Mouse (Mus musculus): ENCODE results near the gene Trim2. TPM values are rescaled to one million over a fixed set of nuclear protein-coding genes. Genes with fewer than 3 reads are reported as not detected.
A peak's percentile ranks its signal among the peaks of the same experiment; 100 is the strongest.

The Trim2 gene
- total RNA-seq, 2 experiments from 2014 or later: 267 to 271 TPM

GRCm38 (mm10) chr3:84324000-84324399 is 17.3 kb upstream of the Trim2 start:
- DNase-seq (ENCODE audit: low spot score in 2 of 2): no peak

GRCm38 (mm10) chr3:84319504-84319903 is 12.8 kb upstream of the Trim2 start:
- DNase-seq (ENCODE audit: low spot score in 2 of 2): no peak

GRCm38 (mm10) chr3:84318865-84319264 is 12.2 kb upstream of the Trim2 start:
- no peak for DNase-seq (ENCODE audit: low spot score in 2 of 2)

GRCm38 (mm10) chr3:84314651-84315191 is 8.0 kb upstream of the Trim2 start:
- peak; percentile 50 to 66 for DNase-seq (ENCODE audit: low spot score in 2 of 2)

- DNase-seq (ENCODE audit: low spot score in 2 of 2): no peak
Measured at GRCm38 (mm10) chr3:84313801-84314541, 7.3 kb upstream of the Trim2 start.

- DNase-seq (ENCODE audit: low spot score in 2 of 2): peak; percentile 64 to 75
Measured at GRCm38 (mm10) chr3:84313003-84313800, 6.5 kb upstream of the Trim2 start.

GRCm38 (mm10) chr3:84312326-84312725 is 5.6 kb upstream of the Trim2 start:
- no peak for DNase-seq (ENCODE audit: low spot score in 2 of 2)

- DNase-seq (ENCODE audit: low spot score in 2 of 2): no peak
Measured at GRCm38 (mm10) chr3:84307516-84307915, 839 bp upstream of the Trim2 start.

GRCm38 (mm10) chr3:84305722-84306510 is 761 bp downstream of the Trim2 start:
- DNase-seq (ENCODE audit: low spot score in 2 of 2): no peak

GRCm38 (mm10) chr3:84305010-84305692 is 1.5 kb downstream of the Trim2 start:
- DNase-seq (ENCODE audit: low spot score in 2 of 2): peak; percentile 61 to 77

- peak; percentile 71 to 78 for DNase-seq (ENCODE audit: low spot score in 2 of 2)
Measured at GRCm38 (mm10) chr3:84304339-84305009, 2.2 kb downstream of the Trim2 start.

GRCm38 (mm10) chr3:84303395-84303949 is 3.2 kb downstream of the Trim2 start:
- no peak for DNase-seq (ENCODE audit: low spot score in 2 of 2)

- peak; percentile 62 to 73 for DNase-seq (ENCODE audit: low spot score in 2 of 2)
Measured at GRCm38 (mm10) chr3:84302273-84302672, 4.4 kb downstream of the Trim2 start.

- no peak for DNase-seq (ENCODE audit: low spot score in 2 of 2)
Measured at GRCm38 (mm10) chr3:84301674-84302073, 5.0 kb downstream of the Trim2 start.

- no peak for DNase-seq (ENCODE audit: low spot score in 2 of 2)
Measured at GRCm38 (mm10) chr3:84298186-84298585, 8.5 kb downstream of the Trim2 start.

GRCm38 (mm10) chr3:84296676-84297075 is 10.0 kb downstream of the Trim2 start:
- DNase-seq (ENCODE audit: low spot score in 2 of 2): no peak

- DNase-seq (ENCODE audit: low spot score in 2 of 2): no peak
Measured at GRCm38 (mm10) chr3:84294734-84295133, 11.9 kb downstream of the Trim2 start.

GRCm38 (mm10) chr3:84293666-84294595 is 12.7 kb downstream of the Trim2 start:
- DNase-seq (ENCODE audit: low spot score in 2 of 2): no peak

- DNase-seq (ENCODE audit: low spot score in 2 of 2): no peak
Measured at GRCm38 (mm10) chr3:84292238-84292637, 14.4 kb downstream of the Trim2 start.

All from layer of hippocampus, postnatal 10 days (tissue).